Mouse (Mus musculus): ENCODE results near the gene Lrrc19. TPM values are rescaled to one million over a fixed set of nuclear protein-coding genes. Genes with fewer than 3 reads are reported as not detected.

Lrrc19 gene
- polyA plus RNA-seq, 1 experiment from 2014 or later: 1.1 TPM

MicroRNA genes within 50 kb of the gene (microRNA counts, 519-probe panel; counts per million panel counts)
- microRNA mmu-miR-872: 3,554 counts per million, percentile 65 among the panel's probes with 10 or more counts

Small RNA genes within 50 kb of the gene (microRNA-seq; reads per million reads assigned to microRNA genes)
- gene Mir872: 2,670 reads per million, percentile 85 among the genes with 10 or more reads in this experiment

Other genes starting within 250 kb of the Lrrc19 start
- gene Gm10306, start 93.6 kb downstream of the Lrrc19 start, polyA plus RNA-seq (2015; fragmentation: Nextera tagmentation; extraction: Ambion mirVana): not detected in 2 replicates
- gene Caap1, start 93.3 kb downstream of the Lrrc19 start, polyA plus RNA-seq (2015; fragmentation: Nextera tagmentation; extraction: Ambion mirVana): 20.9 and 21.8 TPM in 2 replicates
- gene Plaa, start 46.9 kb downstream of the Lrrc19 start, polyA plus RNA-seq (2015; fragmentation: Nextera tagmentation; extraction: Ambion mirVana): 66.7 and 72.2 TPM in 2 replicates
- 43.2 and 45.7 TPM in 2 replicates for gene Ift74, start 35.7 kb downstream of the Lrrc19 start, polyA plus RNA-seq (2015; fragmentation: Nextera tagmentation; extraction: Ambion mirVana)
- gene Tek, start 89.1 kb upstream of the Lrrc19 start, polyA plus RNA-seq (2015; fragmentation: Nextera tagmentation; extraction: Ambion mirVana): 10.9 and 11.8 TPM in 2 replicates